Mouse (Mus musculus) cerebral cortex, adult 2 months (tissue): ENCODE measurements around the gene 0610010F05Rik.

Source experiments
- WGBS: fragments of 180-500 bp; shearing (Covaris S2); methylation state at CpG from one replicate; pipeline ENCODE4 v1.1.7; 2018; 5-methylcytosine and 5-hydroxymethylcytosine counted together

Gene 0610010F05Rik

GRCm38 (mm10) chr11:23632945-23633878 is at the start of gene 0610010F05Rik:
TSS of gene 0610010F05Rik (minus strand) at chr11:23633639.
- under 1% methylated on average over 77 of the region's 103 CpGs for WGBS

DNA sequence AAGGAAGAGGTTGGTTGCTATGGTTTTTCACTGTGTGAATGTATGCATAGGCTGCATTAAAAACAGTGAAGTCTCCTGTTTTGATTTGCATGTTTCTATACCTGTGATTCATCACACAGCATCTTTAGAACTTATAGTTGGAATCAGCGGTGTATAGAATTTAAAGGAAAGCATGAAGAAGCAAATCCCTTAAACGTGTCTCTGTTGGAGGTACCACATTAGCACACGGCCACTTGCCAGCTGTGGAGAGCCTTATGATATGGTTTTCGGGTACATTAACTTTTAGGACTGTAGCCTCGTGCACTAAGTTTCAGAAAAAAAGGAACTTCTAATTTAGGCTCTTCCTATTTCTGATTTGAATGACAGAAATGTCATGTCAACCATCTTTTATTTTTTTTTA is 49.1 kb upstream of the 0610010F05Rik start:
- WGBS = 66% methylated on average over 5 of the region's 5 CpGs

- WGBS = 83% methylated on average over 6 of the region's 6 CpGs
Measured at GRCm38 (mm10) chr11:23680435-23680950, 47.1 kb upstream of the 0610010F05Rik start.

GRCm38 (mm10) chr11:23679044-23679642 is 45.7 kb upstream of the 0610010F05Rik start:
- WGBS = 48% methylated on average over 3 of the region's 3 CpGs

DNA sequence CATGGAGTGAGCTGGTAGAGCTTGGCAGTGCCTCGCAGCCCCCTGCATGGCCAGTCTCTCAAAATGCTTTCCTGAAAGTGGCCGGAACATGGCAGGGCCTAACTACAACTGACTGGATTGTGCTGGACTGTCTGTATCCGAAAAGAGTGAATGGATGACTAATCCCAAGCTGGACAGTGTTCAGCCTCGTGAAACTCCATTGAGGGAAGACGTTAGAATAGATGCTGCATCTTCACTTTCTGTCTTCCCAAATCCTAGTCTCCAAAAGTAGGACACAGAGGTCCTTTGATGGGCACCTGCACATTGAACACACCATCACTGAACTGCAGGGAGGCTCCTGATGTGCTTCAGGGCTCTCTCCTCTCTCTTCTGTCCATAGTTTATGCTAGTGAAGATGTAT is 42.7 kb upstream of the 0610010F05Rik start:
- 59% methylated on average over 5 of the region's 5 CpGs for whole genome bisulfite sequencing

GRCm38 (mm10) chr11:23672256-23672749 is 38.9 kb upstream of the 0610010F05Rik start:
- WGBS = 81% methylated on average over 4 of the region's 4 CpGs

GRCm38 (mm10) chr11:23667128-23667527 is 33.7 kb upstream of the 0610010F05Rik start:
- WGBS = 4% methylated on average over 3 of the region's 3 CpGs

DNA sequence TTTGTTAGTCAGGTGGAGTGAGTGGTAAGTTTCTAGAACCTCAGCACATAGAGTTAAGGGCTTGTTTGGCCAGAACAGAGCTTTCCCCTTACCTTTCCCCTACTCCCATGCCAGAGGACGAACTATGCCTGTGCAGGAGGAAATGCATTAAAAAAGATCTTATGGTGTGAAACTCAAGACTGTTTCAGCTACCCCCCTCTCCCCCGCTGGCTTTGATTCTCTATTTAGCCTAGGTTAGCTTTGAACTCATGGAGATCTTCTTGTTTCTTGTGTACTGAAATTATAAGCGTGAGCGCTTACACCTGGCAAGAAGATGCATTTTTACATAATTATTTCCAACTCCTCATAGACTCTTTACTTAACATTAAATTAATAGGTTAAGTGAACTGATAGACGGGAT is 33.1 kb upstream of the 0610010F05Rik start:
- WGBS = 5% methylated on average over 5 of the region's 5 CpGs

DNA sequence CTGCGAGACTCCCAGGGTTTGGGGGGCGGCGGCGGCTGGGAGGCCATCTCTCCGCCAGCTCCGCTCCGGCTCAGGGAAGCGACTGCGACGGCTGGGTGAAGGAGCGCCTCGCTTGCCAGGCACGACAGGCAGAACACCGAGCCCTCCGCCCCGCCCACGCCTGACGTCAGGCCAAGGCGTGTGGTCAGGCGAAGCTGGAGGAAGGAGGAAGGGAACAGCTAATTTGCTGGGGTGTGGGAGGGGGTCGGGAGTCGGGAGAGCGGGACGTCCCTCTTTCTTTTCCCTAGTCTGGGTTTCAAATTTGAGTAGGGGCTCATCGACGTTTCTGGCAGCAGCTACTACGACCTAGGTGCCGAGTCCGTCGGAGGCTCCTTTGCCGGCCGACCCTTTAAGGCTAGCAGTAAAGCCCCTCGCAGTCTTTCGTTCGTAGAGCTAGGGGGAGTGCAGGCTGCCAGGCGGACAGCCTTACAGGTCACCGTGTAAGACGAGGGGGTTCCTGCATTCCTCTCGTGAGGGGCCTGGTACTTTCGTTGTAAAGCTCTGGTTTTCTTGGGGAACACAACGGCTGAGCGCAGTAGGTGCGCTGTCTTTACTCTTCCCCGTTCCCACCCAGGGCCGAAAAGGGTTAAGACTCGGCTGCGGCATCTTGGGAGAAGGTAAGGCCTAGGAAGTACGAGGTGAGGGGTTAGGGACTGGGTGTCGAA is 32.5 kb upstream of the 0610010F05Rik start, which contains the start of gene Pex13:
Pex13 (minus strand) TSS at position 162 of the 704 bp plus-strand sequence.
- under 1% methylated on average over 49 of the region's 49 CpGs for WGBS

GRCm38 (mm10) chr11:23665311-23665786 is 31.9 kb upstream of the 0610010F05Rik start, which contains the start of gene Pus10:
TSS of gene Pus10 (plus strand) at chr11:23665674.
- WGBS = under 1% methylated on average over 40 of the region's 40 CpGs

DNA sequence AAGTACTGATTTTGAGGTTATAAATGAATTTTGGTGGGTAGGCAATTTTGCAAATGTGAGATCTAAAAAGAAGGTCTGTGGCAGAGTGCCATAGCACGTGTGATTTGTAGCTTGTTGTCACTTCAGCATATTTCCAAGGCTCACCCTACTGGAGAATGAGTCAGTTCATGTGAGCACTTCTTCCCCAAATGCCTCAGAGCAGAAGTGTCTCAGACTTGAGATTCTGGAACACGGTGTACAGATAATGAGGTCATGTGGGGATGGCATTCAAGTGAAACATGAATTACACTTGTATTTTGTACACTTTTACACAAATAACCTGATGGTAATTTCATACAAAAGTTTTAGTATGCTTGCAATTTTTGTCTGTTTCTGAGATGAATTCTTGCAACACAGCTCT is 24.4 kb upstream of the 0610010F05Rik start:
- WGBS = 25% methylated on average over 2 of the region's 2 CpGs

DNA sequence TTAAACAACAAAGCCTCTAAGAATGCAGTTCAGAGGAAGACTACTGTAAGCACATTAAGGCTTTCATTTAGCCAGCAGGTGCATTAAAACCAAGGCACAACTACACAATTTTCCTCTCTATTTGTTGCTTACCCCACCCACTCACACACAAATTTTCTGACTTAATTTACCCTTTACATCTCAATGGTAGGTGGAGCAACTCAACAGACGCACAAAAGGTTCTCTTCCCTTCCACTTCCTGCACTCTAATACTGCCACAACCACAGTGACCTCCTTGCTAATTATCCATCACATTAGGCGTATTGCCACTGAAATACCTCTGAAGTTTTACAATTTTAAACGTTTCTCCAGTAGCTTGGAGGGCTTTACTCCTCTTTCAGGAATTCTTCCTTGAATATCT is 20.2 kb upstream of the 0610010F05Rik start:
- WGBS = 57% methylated on average over 3 of the region's 3 CpGs

GRCm38 (mm10) chr11:23647835-23648234 is 14.4 kb upstream of the 0610010F05Rik start:
- 97% methylated on average over 3 of the region's 3 CpGs for WGBS

DNA sequence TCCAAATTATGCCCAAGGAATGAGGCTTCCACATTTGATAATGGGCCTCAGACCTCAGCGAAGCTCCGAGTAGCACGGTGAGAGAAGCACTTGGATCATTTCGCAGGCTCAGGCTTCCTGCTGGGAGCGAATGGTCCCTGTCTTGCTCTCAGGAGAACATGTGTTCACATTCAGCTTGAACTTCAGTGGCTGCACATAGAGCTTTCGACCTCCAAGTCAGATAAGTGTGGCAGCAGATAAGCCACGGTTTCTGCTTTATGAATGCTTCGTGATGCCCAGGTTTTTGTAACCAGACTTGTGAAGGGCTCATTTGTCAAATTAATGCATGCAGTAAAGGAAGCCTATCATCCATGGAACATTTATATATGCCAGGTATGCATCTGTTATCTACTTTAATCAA is 1.1 kb upstream of the 0610010F05Rik start:
- 68% methylated on average over 8 of the region's 8 CpGs for WGBS

- 6% methylated on average over 7 of the region's 7 CpGs for WGBS
Measured at GRCm38 (mm10) chr11:23633879-23634215, 408 bp upstream of the 0610010F05Rik start.

- WGBS = 79% methylated on average over 5 of the region's 5 CpGs
Measured at GRCm38 (mm10) chr11:23618995-23619394, 14.4 kb downstream of the 0610010F05Rik start.

DNA sequence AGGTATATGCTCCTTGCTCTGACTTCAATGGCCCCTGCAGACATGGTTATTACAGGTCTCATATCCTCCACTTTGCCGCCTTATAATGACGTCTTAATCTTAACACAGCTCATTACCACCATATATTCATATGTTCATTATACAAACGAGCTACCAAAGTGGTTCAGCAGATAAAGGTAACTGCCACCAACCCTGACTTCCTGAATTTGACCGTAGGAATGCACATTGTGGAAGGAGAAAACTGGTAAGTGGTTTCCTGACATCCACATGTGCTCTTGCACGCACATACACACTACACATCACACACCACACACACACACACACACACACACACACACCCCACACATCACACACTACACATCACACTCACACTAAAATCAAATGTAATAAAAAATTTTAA is 18.9 kb downstream of the 0610010F05Rik start:
- WGBS = 82% methylated on average over 5 of the region's 5 CpGs

DNA sequence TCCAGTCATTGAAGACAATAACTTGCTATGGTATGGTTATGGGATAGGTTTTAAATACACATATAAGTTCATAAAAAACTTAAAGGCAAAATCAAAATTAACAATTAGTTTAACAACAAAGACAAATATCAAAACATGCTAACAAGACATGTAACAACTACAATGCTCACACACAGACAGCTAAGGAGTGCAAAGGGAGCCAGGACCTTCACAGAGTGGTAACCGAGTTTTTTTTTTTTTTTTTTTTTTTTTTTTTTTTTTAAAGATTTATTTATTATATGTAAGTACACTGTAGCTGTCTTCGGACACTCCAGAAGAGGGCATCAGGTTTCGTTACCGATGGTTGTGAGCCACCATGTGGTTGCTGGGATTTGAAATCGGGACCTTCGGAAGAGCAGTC is 26.1 kb downstream of the 0610010F05Rik start:
- 92% methylated on average over 6 of the region's 6 CpGs for WGBS

- WGBS = 82% methylated on average over 7 of the region's 7 CpGs
Measured at GRCm38 (mm10) chr11:23570130-23570529, 63.3 kb downstream of the 0610010F05Rik start.

- 62% methylated on average over 6 of the region's 6 CpGs for WGBS
Measured at GRCm38 (mm10) chr11:23565761-23566160, 67.7 kb downstream of the 0610010F05Rik start.

DNA sequence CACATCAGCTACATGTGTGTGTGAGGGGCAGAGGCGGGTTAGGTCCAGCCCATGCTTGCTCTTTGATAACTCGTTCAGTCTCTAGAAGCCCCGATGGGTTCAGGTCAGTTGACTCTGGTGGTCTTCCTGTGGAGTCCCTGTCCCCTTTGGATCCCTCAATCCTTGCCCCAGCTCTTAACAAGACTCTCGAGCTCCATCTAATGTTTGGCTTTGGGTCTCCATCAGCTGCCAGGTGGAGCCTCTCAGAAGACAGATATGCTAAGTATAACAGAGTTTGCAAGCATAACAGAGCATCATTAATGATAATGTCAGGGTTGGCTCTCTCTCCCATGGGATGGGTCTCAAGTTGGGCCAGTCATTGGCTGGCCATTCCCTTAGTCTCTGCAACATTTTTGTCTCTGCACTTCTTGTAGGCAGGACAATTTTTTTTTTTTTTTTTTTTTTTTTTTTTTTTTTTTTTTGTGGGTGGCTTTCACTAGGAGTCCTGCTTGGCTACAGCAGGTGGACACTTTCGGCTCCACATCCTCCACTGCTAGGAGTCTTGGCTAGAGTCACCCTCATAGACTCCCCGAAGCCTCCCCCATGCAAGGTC is 76.3 kb downstream of the 0610010F05Rik start:
- 57% methylated on average over 6 of the region's 6 CpGs for WGBS
